Mouse (Mus musculus): ENCODE data around the gene Pim2.
"Not testable (repeated sequence)": the region's sequence is repeated elsewhere in the genome, so short reads cannot be mapped to it uniquely, and the experiment has no call there.

Gene Pim2

DNA sequence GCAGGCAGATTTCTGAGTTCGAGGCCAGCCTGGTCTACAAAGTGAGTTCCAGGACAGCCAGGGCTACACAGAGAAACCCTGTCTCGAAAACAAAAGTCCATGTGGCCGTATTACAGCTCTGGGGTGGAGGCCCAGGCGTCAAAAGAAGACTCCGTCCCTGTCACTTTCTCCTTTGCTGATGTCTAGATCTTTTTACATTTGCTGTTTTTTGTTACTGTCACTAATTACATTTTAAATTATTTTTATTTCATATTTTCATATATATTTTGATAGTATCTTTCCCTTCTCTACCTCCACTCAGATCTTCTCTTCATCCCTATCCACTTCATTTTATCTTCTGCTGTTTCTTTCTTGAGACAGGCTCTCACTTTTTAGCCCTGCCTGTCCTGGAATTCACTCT lies 29.7 kb downstream of the Pim2 start, which contains the start of gene Gm10491:
TSS of gene Gm10491 (minus strand) at position 101 of the 400 bp plus-strand sequence.
- no peak for DNase-seq (ENCODE audit: low read depth)

DNA sequence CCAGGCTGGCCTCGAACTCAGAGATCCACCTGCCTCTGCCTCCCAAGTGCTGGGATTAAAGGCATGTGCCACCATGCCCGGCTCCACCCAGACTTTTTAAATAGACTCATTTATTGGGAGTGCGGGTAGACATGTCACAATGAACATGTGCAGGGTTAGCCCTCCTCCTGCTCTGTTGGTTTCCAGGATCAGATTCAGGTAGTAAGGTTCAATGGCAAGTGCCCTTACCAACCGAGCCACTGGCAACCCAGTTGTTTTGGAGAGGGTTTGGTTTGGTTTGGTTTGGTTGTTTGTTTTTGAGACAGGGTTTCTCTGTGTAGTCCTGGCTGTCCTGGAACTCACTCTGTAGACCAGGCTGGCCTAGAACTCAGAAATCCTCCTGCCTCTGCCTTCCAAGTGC lies 31.2 kb downstream of the Pim2 start, which contains the start of gene Gm10490:
TSS of gene Gm10490 (plus strand) at position 301 of the 400 bp plus-strand sequence.
- DNase-seq (ENCODE audit: low read depth): not testable (repeated sequence)

DNA sequence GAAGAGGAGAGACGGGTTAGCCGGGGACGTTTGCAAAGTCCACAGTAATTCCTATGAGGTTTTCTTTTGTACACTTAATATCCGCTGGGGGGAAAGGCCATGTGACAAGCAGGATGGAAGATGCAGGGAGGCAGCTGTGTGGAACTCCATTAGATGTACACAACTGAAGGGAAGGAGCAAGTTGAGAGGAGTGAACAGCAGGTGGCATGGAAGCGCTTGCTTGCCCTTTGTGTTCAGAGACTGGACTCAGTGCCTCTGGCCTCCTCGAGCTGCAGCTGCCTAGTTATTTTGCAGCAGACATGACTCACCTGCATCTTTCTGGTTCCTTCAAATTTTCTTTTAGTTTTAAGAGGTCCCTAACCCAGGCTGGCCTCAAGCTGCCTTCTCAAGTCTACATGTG lies 32.4 kb downstream of the Pim2 start:
- no peak for DNase-seq (ENCODE audit: low read depth)

DNA sequence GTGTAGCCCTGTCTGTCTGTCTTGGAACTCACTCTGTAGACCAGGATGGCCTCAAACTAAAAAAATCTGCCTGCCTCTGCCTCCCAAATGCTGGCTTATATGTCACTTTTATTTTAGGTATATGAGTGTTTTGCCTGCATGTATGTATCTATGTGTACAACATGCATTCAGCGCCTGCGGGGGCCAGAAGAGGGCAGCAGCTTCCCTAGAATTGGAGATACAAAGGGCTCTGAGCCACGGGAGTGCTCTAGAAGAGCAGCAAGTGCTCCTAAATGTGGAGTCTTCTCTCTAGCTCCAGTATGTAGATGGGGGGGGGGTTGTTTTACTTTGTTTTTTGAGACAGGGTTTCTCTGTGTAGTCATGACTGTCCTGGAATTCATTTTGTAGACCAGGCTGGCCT lies 37.6 kb downstream of the Pim2 start:
- DNase-seq (ENCODE audit: low read depth): not testable (repeated sequence)

DNA sequence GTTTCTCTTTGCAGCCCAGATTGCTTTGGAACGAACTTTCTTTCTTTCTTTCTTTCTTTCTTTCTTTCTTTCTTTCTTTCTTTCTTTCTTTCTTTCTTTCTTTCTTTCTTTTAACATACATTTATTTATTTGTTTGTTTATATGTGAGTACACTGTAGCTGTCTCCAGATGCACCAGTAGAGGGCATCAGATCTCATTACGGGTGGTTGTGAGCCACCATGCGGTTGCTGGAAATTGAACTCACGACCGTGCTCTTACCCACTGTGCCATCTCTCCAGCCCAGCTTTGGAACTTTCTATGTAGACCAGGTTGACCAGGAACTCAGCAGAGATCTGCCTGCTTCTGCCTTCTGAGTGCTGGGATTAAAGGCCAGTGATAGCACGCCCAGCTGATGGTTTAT lies 39.9 kb downstream of the Pim2 start:
- not testable (repeated sequence) for DNase-seq (ENCODE audit: low read depth)

DNA sequence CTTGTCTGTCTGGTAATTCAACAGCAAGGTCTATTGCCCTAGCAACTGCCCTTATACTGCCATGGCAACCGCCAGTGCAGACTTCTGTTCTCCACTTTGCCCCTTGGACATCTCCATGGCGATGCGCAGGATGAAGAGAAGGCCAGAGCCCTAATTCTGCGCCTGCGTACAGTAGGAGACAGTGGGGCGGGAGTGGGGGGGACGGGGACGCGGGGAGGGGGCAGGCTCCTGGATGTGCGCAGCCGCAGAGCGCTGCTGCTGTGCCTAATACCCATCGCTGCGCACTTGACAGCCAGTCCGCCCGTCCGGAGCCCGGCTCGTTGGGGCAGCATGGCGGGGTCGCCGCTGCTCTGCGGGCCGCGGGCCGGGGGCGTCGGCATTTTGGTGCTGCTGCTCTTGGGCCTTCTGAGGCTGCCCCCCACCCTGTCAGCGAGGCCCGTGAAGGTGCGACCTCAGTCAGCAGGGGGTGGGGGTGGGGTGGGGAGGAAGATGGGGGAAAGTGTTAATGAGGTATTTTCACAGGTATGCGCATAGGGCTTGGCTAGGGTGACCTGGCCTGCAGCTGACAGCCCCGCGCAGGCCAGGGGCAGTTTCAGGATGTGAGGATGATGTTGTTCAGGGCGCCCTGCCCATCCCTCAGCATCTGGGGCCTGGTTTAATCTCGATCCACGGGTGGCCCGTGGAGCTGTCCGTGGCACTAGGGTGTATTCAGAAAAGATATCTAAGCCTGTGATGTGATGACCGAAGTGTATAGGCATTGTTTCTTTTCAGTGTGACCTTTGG lies 41.7 kb downstream of the Pim2 start, which contains the start of gene Pcsk1n:
TSS of gene Pcsk1n (plus strand) at position 222 of the 783 bp plus-strand sequence.
- no peak for DNase-seq (ENCODE audit: low read depth)

DNA sequence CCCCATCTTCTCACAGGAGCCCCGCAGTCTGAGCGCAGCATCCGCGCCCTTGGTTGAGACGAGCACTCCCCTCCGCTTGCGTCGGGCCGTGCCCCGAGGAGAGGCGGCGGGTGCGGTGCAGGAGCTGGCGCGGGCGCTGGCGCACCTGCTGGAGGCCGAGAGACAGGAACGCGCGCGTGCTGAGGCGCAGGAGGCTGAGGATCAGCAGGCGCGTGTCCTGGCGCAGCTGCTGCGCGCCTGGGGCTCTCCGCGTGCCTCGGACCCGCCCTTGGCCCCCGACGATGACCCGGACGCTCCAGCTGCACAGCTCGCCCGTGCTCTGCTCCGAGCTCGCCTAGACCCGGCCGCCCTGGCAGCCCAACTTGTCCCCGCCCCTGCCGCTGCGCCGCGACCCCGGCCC lies 44.0 kb downstream of the Pim2 start:
- DNase-seq (ENCODE audit: low read depth): no peak

DNA sequence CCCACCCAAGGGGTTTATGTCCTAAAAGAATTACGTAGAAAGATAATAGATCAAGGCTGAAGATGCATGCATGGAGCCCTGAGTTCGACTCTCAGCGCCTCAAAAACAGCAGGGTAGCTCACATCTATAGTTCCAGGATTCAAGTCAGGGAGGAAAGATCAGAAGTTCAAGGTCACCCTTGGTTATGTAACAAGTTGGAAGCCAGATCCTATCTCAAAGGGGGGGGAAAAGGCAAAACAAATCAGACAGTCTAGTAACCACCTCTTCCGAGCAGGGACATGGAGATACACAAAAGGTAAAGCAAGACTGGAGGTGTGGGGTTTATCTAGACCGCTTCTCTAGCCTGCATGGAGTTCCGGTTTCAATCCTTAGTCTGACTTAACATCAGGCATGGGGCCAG lies 48.2 kb downstream of the Pim2 start:
- DNase-seq (ENCODE audit: low read depth): no peak

DNA sequence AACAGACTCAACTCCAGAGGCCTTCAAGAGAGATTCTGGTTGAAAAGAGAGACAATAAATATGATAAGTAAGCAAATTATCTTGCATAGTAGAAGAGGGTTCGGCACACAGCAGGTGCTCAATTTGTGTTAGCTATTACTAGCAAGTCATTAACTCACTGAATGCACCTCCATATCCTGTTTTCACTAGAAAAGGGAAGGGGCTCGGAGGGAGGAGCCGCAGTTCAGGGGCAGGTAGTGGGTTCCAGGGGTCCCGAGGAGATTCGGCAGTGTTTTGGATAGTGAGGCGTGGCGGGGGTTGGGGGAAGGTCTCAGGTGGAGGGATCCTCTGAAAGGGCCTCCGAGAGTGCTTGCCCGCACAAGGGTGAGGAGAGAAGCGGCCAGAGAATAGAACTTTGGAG lies 49.1 kb downstream of the Pim2 start:
- DNase-seq (ENCODE audit: low read depth): no peak

DNA sequence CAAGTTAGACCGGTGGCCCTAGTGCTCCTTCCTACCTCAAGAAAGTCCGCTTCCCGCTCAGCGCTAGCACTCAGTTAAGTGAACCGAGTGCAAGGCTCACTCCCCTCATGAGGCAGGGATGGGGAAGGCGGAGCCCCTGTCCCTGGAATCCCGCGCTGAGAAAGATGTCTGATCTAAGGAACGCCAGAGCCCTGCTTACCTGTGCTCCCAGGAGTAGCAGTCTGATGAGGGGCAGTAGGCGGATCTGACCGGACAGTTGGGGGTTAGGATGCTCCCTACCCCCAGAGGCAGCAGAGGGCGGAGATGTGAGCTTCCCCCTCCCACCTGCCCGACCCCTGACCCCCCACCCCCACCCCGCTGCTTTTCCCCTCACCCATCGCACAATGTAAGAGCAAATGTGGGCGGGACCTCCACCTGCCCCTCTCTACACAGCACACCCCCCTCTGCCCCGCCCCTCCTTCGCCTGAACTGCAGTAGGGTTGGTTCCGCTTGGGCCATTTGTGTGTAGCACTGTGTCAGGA lies 50.3 kb downstream of the Pim2 start, which contains the start of gene Eras:
TSS of gene Eras (minus strand) at position 338 of the 521 bp plus-strand sequence.
- DNase-seq (ENCODE audit: low read depth): no peak
